Mouse (Mus musculus) limb, embryonic 14.5 days (tissue): Measurements from ENCODE around the gene Mtx1. TPM values are rescaled to one million over a fixed set of nuclear protein-coding genes. Genes with fewer than 3 reads are reported as not detected.
A peak's percentile ranks its signal among the peaks of the same experiment; 100 is the strongest.

Experiments used
- ATAC-seq: fragments of 200-750 bp; cut with Nextera tagmentation; 2 replicates; pipeline ENCODE4 v1.8.0; 2017; ENCODE audit warnings: low read depth, moderate number of reproducible peaks, moderate TSS enrichment; ENCODE audit not compliant: low FRiP score
- DNase-seq: peaks from one replicate; pipeline ENCODE4 v3.0.0-alpha.2; 2015; ENCODE audit warnings: low spot score
- H3K27ac ChIP-seq: fragments of 300-500 bp; sonication (generic); replicated peaks from 2 replicates; pipeline ENCODE4 v1.5.1; 2014; ENCODE audit warnings: low read depth, mild to moderate bottlenecking, low read length, moderate library complexity, mixed read lengths
- H3K27me3 ChIP-seq: fragments of 300-500 bp; sonication (generic); 2 replicates; pipeline ENCODE4 v1.6.1; 2014; ENCODE audit warnings: low read length, mixed read lengths; ENCODE audit not compliant: control insufficient read depth, insufficient read depth
- H3K36me3 ChIP-seq: fragments of 300-500 bp; sonication (generic); 2 replicates; pipeline ENCODE4 v1.6.1; 2014; ENCODE audit warnings: mild to moderate bottlenecking, low read length, moderate library complexity, mixed read lengths; ENCODE audit not compliant: control insufficient read depth, insufficient read depth
- H3K4me1 ChIP-seq: fragments of 300-500 bp; sonication (generic); 2 replicates; pipeline ENCODE4 v1.6.1; 2014; ENCODE audit warnings: antibody characterized with exemption, low read length, mixed read lengths; ENCODE audit not compliant: control insufficient read depth, insufficient read depth
- H3K4me2 ChIP-seq: fragments of 300-500 bp; sonication (generic); replicated peaks from 2 replicates; pipeline ENCODE4 v1.6.1; 2014; ENCODE audit warnings: low read depth, mild to moderate bottlenecking, low read length, moderate library complexity; ENCODE audit not compliant: severe bottlenecking
- H3K4me3 ChIP-seq: fragments of 300-500 bp; sonication (generic); replicated peaks from 2 replicates; pipeline ENCODE4 v1.5.1; 2014; ENCODE audit warnings: low read length
- H3K9ac ChIP-seq: fragments of 300-500 bp; sonication (generic); 2 replicates; pipeline ENCODE4 v1.6.1; 2014; ENCODE audit warnings: mild to moderate bottlenecking, low read depth, low read length, moderate library complexity; ENCODE audit not compliant: severe bottlenecking
- H3K9me3 ChIP-seq: fragments of 300-500 bp; sonication (generic); 2 replicates; pipeline ENCODE4 v1.6.1; 2016; ENCODE audit warnings: low read length; ENCODE audit not compliant: control insufficient read depth
- POLR2A ChIP-seq: fragments of 200-500 bp; IDR thresholded peaks from 2 replicates; pipeline ENCODE4 v1.8.0; 2012; ENCODE audit warnings: inconsistent platforms, mild to moderate bottlenecking, moderate library complexity, borderline replicate concordance; ENCODE audit not compliant: insufficient read depth, insufficient read length; ENCODE audit errors: extremely low read depth
- WGBS: fragments of 180-500 bp; shearing (Covaris S2); extraction: QIAGEN DNeasy Blood & Tissue Kit; methylation state at CpG from one replicate; pipeline ENCODE4 v1.1.7; 2014; 5-methylcytosine and 5-hydroxymethylcytosine counted together
- polyA plus RNA-seq, 2 experiments: library from polyadenylated mRNA; depleted of rRNA in 1 of 2; stranded (reverse) in 1 of 2; unstranded in 1 of 2; fragments of >200 nt; fragmentation: Nextera tagmentation in 1 of 2; extraction: Ambion mirVana in 1 of 2; gene quantifications; 2 replicates each; pipeline versions ENCODE4 v1.2.1 to v1.2.3; 2012 to 2014

Mtx1 gene
- polyA plus RNA-seq, 2 experiments = 163 to 196 TPM

DNA sequence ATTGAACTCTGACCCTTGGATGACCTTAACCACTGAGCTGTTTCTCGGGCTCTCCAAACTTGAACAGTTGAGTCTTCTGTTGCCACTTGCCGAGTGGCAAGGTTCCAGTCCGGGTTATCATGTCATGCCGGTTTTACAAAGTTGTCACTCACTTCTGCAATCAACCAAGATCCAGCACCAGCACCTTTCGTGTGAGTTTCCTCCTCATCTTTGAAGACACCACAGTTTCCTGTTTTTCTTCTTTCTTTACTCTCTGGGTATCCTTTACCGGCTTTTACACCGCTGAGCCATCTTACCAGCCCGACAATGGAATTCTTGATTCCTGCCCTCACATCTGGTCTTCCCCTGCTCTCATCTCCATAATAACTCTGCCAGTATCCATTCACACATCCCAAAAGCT is 36.5 kb downstream of the Mtx1 start:
- 90% methylated on average over 8 of the region's 8 CpGs for WGBS
- no peaks in the 10 kb centered on the region for H3K27me3 ChIP-seq
- ATAC-seq = no peak
- no peaks in the 10 kb centered on the region for H3K9me3 ChIP-seq
- H3K4me1 ChIP-seq = peaks cover 5% of the 10 kb centered on the region; the same call in 1 of the 2 replicates
- no peak overlapping the region for H3K9ac ChIP-seq
- H3K27ac ChIP-seq = no peak overlapping the region
- H3K4me2 ChIP-seq = no peak overlapping the region
- H3K4me3 ChIP-seq = no peak overlapping the region
- H3K36me3 ChIP-seq = peaks cover 22% of the 10 kb centered on the region
- no peak for TF ChIP-seq POLR2A
- no peak for DNase-seq

DNA sequence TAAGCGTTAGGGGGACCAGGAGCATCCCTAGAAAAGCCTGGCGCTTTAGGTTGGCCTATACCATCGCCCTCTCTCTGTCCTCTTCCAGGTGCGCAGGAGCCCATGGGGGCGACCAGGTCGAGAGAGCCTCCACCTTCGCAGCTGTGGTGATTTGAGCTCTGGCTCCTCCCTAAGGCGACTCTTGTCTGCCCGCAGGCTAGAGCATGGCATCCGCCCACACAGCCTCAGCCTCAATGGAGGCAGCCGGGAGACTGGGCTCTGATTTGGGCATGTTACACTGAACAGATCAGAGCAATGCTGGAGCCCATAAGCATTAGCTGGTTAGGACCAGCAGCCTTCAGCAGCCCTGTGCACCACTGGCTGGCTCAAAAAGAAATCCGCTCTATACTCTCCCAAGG is 38.4 kb downstream of the Mtx1 start:
- Histone ChIP-seq H3K27me3 (no peaks in the 10 kb centered on the region), H3K4me1 (peaks cover 22% of the 10 kb centered on the region), H3K9me3 (no peaks in the 10 kb centered on the region), H3K36me3 (peaks cover 22% of the 10 kb centered on the region), H3K27ac (no peak overlapping the region), H3K9ac (no peak overlapping the region), H3K4me2 (no peak overlapping the region), H3K4me3 (no peak overlapping the region)
- no peak for DNase-seq
- TF ChIP-seq POLR2A = no peak
- 65% methylated on average over 10 of the region's 12 CpGs for WGBS
- no peak for ATAC-seq

DNA sequence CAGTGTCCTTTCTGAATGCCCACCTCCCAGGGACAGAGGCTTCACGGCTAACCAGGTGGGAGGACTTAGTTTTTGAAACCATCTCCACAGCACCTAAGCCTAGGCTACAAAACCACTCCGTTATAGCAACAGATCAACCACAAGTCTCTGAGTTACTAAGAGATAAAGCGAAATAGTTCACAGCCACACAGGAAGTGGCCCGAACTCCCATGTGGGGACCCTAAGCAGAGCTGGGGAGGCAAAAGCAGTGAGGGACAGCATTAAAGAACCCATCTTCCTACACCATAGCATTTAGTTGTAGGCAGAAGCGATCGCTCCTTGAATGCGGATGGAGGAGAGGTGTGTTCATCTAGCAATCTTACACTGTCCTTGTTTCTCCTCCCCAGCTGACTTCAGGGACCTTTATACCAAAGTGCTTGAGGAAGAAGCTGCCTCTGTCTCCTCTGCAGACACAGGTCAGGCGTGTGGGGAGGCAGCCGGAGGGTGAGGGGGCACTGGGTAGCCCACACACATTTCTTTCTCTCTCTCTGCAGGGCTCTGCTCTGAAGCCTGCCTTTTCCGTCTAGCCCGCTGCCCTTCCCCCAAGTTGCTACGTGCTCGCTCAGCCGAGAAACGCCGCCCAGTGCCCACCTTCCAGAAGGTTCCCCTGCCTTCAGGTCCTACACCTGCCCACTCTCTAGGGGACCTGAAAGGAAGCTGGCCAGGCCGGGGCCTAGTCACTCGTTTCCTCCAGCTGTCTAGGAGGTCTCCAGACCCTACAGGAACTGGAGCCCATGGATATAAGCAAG is 39.0 kb downstream of the Mtx1 start:
- Histone ChIP-seq H3K9ac (no peak overlapping the region), H3K9me3 (no peaks in the 10 kb centered on the region), H3K36me3 (peaks cover 22% of the 10 kb centered on the region), H3K4me1 (peaks cover 23% of the 10 kb centered on the region), H3K27ac (no peak overlapping the region), H3K27me3 (no peaks in the 10 kb centered on the region), H3K4me2 (no peak overlapping the region), H3K4me3 (no peak overlapping the region)
- TF ChIP-seq POLR2A = no peak
- ATAC-seq (no peak), DNase-seq (no peak)
- WGBS = 85% methylated on average over 18 of the region's 18 CpGs

DNA sequence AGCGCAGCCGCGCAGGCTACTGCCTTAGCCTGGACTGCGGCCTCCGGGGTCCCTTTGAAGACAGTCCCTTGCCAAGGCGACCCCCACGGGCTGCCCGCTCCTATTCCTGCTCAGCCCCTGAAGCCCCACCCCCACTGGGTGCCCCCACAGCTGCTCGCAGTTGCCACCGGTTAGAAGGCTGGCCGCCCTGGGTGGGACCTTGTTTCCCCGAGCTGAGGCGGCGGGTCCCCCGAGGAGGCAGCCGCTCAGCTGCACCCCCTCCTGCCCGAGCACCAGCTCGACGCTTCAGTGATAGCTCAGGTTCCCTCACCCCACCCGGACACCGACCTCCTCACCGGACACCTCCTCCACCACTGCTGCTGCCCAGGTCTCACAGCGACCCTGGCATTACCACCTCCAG is 39.7 kb downstream of the Mtx1 start:
- Histone ChIP-seq H3K9ac (no peak overlapping the region), H3K27me3 (no peaks in the 10 kb centered on the region), H3K27ac (no peak overlapping the region), H3K4me3 (no peak overlapping the region), H3K9me3 (no peaks in the 10 kb centered on the region), H3K4me2 (no peak overlapping the region), H3K36me3 (peaks cover 27% of the 10 kb centered on the region), H3K4me1 (peaks cover 23% of the 10 kb centered on the region)
- ATAC-seq = no peak
- DNase-seq = no peak
- 49% methylated on average over 20 of the region's 23 CpGs for WGBS
- no peak for TF ChIP-seq POLR2A

DNA sequence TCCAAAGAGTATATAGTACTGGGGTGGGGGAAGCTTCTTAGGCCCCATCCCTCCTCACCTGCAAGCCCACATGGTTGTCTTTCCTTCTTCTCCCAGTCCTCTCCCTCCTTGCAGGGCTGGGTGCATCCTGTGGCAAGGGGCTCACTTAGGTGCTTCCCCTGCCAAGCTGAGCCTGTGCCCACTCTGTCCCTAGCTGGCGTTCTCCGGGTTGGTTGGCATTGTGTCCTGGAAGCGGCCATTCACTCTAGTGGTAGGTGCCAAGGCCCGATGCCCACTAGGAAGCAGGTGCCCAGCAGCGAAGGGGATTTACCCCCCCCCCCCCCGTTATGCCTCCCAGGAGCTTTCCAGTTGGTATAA is 43.0 kb downstream of the Mtx1 start:
- Histone ChIP-seq H3K9me3 (no peaks in the 10 kb centered on the region), H3K4me1 (peaks cover 23% of the 10 kb centered on the region), H3K4me3 (peak overlapping the region; percentile 68), H3K36me3 (peaks cover 57% of the 10 kb centered on the region), H3K27ac (no peak overlapping the region), H3K27me3 (no peaks in the 10 kb centered on the region), H3K4me2 (peak overlapping the region; percentile 92), H3K9ac (peak overlapping the region; percentile 85)
- DNase-seq (no peak), ATAC-seq (no peak)
- WGBS = 82% methylated on average over 5 of the region's 6 CpGs
- no peak for TF ChIP-seq POLR2A
